Mouse (Mus musculus) CH12.LX (cell line): ENCODE data around the gene Xpr1. TPM values are rescaled to one million over a fixed set of nuclear protein-coding genes. Genes with fewer than 3 reads are reported as not detected.

Source experiments
- DNase-seq: peaks from one replicate; pipeline ENCODE4 v3.0.0-alpha.2; 2013; ENCODE audit errors: extremely low read depth
- H3K27ac ChIP-seq: 2 replicates; pipeline ENCODE4 v1.5.1; 2012; ENCODE audit warnings: low read depth, mild to moderate bottlenecking, control low read depth, moderate library complexity; ENCODE audit not compliant: insufficient read depth
- H3K27me3 ChIP-seq: replicated peaks from 2 replicates; pipeline ENCODE3; 2012; ENCODE audit warnings: inconsistent platforms
- H3K36me3 ChIP-seq, 2 experiments: replicated peaks in 1 of 2; 2 replicates each; pipeline versions ENCODE3 to v1.6.1; 2012; ENCODE audit warnings: inconsistent platforms in 1 of 2, low read length in 1 of 2, mild to moderate bottlenecking in 1 of 2, mixed read lengths in 1 of 2, moderate library complexity in 1 of 2; ENCODE audit not compliant: control insufficient read depth in 1 of 2, insufficient read depth in 1 of 2
- H3K4me1 ChIP-seq, 2 experiments: 2 replicates each; pipeline ENCODE4 v1.6.1; 2012; ENCODE audit warnings: inconsistent platforms in 1 of 2, moderate library complexity in 1 of 2; ENCODE audit not compliant: insufficient read depth in 2 of 2, control insufficient read depth in 1 of 2
- H3K4me2 ChIP-seq: 2 replicates; pipeline ENCODE4 v1.6.1; 2012; ENCODE audit warnings: low read depth, mild to moderate bottlenecking, control low read depth; ENCODE audit not compliant: poor library complexity, insufficient read depth, severe bottlenecking
- H3K4me3 ChIP-seq, 3 experiments: fragments of 150-350 bp in 1 of 3; sonication (generic) in 1 of 3; replicated peaks in 1 of 3; 2 replicates each; pipeline versions ENCODE3 to v1.5.1; 2011 to 2012; ENCODE audit warnings: low read depth in 2 of 3, low read length in 2 of 3, mild to moderate bottlenecking in 2 of 3, moderate library complexity in 2 of 3, control low read depth in 1 of 3, improper control_type of control experiment in 1 of 3, inconsistent platforms in 1 of 3, mixed read lengths in 1 of 3; ENCODE audit not compliant: poor library complexity in 1 of 3
- H3K79me2 ChIP-seq: replicated peaks from 2 replicates; pipeline ENCODE4 v1.6.1; 2012; ENCODE audit warnings: mild to moderate bottlenecking, moderate library complexity; ENCODE audit not compliant: control insufficient read depth, poor library complexity, insufficient read depth, severe bottlenecking; ENCODE audit errors: extremely low read depth
- H3K9ac ChIP-seq: 2 replicates; pipeline ENCODE4 v1.6.1; 2012; ENCODE audit warnings: low read depth, mild to moderate bottlenecking, control low read depth, moderate library complexity; ENCODE audit not compliant: insufficient read depth
- H3K9me3 ChIP-seq: replicated peaks from 2 replicates; pipeline ENCODE3; 2012; ENCODE audit warnings: low read length, inconsistent platforms, mixed read lengths
- CHD1 ChIP-seq: IDR thresholded peaks from 2 replicates; pipeline ENCODE4 v1.6.1; 2012; ENCODE audit warnings: low read depth, low read length, improper control_type of control experiment, inconsistent platforms
- CTCF ChIP-seq, 2 experiments: IDR thresholded peaks in 1 of 2; conservative IDR thresholded peaks in 1 of 2; 2 replicates each; pipeline ENCODE4 v1.5.1; 2011 to 2012; ENCODE audit warnings: low read depth in 2 of 2, low read length in 2 of 2, improper control_type of control experiment in 1 of 2, inconsistent platforms in 1 of 2, mild to moderate bottlenecking in 1 of 2, moderate library complexity in 1 of 2
- ELF1 ChIP-seq: IDR thresholded peaks from 2 replicates; pipeline ENCODE4 v1.6.1; 2014; ENCODE audit warnings: low read depth, mild to moderate bottlenecking, inconsistent platforms, low read length, improper control_type of control experiment
- EP300 ChIP-seq: IDR thresholded peaks from 2 replicates; pipeline ENCODE4 v1.6.1; 2011; ENCODE audit warnings: low read length, improper control_type of control experiment
- ETS1 ChIP-seq: conservative IDR thresholded peaks from 2 replicates; pipeline ENCODE4 v1.6.1; 2012; ENCODE audit warnings: low read depth, mild to moderate bottlenecking, inconsistent platforms, low read length, improper control_type of control experiment, moderate library complexity
- GABPA ChIP-seq: IDR thresholded peaks from 2 replicates; pipeline ENCODE4 v1.6.1; 2012; ENCODE audit warnings: low read depth, low read length, improper control_type of control experiment, inconsistent platforms; ENCODE audit not compliant: insufficient replicate concordance
- JUN ChIP-seq: IDR thresholded peaks from 2 replicates; pipeline ENCODE4 v1.6.1; 2011; ENCODE audit warnings: low read depth, mild to moderate bottlenecking, low read length, improper control_type of control experiment, moderate library complexity; ENCODE audit not compliant: insufficient read depth
- KAT2A ChIP-seq: IDR thresholded peaks from 2 replicates; pipeline ENCODE4 v1.6.1; 2012; ENCODE audit warnings: low read length, improper control_type of control experiment, inconsistent platforms; ENCODE audit not compliant: insufficient replicate concordance
- MYC ChIP-seq: IDR thresholded peaks from 2 replicates; pipeline ENCODE4 v1.6.1; 2011; ENCODE audit warnings: low read depth, mild to moderate bottlenecking, improper control_type of control experiment, low read length
- NRF1 ChIP-seq: IDR thresholded peaks from 2 replicates; pipeline ENCODE4 v1.6.1; 2014; ENCODE audit warnings: low read depth, mild to moderate bottlenecking, inconsistent platforms, low read length, improper control_type of control experiment, moderate library complexity
- SIN3A ChIP-seq: IDR thresholded peaks from 2 replicates; pipeline ENCODE4 v1.6.1; 2012; ENCODE audit warnings: low read length, improper control_type of control experiment, inconsistent platforms
- TBP ChIP-seq: conservative IDR thresholded peaks from 2 replicates; pipeline ENCODE4 v1.6.1; 2011; ENCODE audit warnings: low read depth, low read length, improper control_type of control experiment
- ZKSCAN1 ChIP-seq: IDR thresholded peaks from 2 replicates; pipeline ENCODE4 v1.6.1; 2012; ENCODE audit warnings: low read depth, inconsistent platforms, low read length, improper control_type of control experiment, borderline replicate concordance
- dilution Hi-C: fragments of 300-500 bp; cut with MboI; formaldehyde crosslinking; loops from 2 replicates; pipeline ENCODE4 v1.14.3; 2020; ENCODE audit warnings: low sequenced_read_pairs; ENCODE audit not compliant: extremely low pct_unique_long_range_greater_than_20kb, extremely low pct_ligation_motif_present
- in situ Hi-C: fragments of 300-500 bp; cut with MboI; formaldehyde crosslinking; loops from 3 replicates; pipeline ENCODE4 v1.14.3; 2019; ENCODE audit warnings: low sequenced_read_pairs, low pct_ligation_motif_present, low pct_unique_long_range_greater_than_20kb, mixed read lengths
- polyA plus RNA-seq: library from polyadenylated mRNA; unstranded; fragments of >175 nt; gene quantifications from 2 replicates; pipeline ENCODE4 v1.2.1, GENCODE M21; 2012; ENCODE audit warnings: low read depth; ENCODE audit not compliant: insufficient read length
- total RNA-seq, 2 experiments: library from RNA; depleted of rRNA; stranded (reverse); fragments of 300-350 nt in 1 of 2; fragments of >200 nt in 1 of 2; gene quantifications; 2 replicates each; pipeline ENCODE4 v1.2.3; 2012 to 2014

Xpr1 gene
- total and polyA plus RNA-seq, 3 experiments: 7.7 to 13.1 (median 9.6) TPM

GRCm38 (mm10) chr1:155247441-155247840 lies 169.8 kb downstream of the Xpr1 start:
- H3K27me3 ChIP-seq: no peaks in the 10 kb centered on the region
- no peak for DNase-seq

GRCm38 (mm10) chr1:155245516-155245915 lies 171.7 kb downstream of the Xpr1 start:
- no peak for DNase-seq
- no peak overlapping the region for H3K9ac ChIP-seq
- H3K36me3 ChIP-seq: no peaks in the 10 kb centered on the region
- peaks cover 4 to 7% of the 10 kb centered on the region in 2 experiments; a peak in 3 of 4 replicates for H3K4me1 ChIP-seq
- H3K79me2 ChIP-seq: no peaks in the 10 kb centered on the region
- H3K9me3 ChIP-seq: peaks cover 3% of the 10 kb centered on the region
- no peak overlapping the region for H3K4me3 ChIP-seq
- no peaks in the 10 kb centered on the region for H3K27me3 ChIP-seq
- in situ Hi-C loops: no loop called here
- H3K27ac ChIP-seq: no peak overlapping the region
- no peak overlapping the region for H3K4me2 ChIP-seq
- dilution Hi-C loops: no loop called here
- TF ChIP-seq ETS1 (no peak), JUN (no peak), ZKSCAN1 (no peak), TBP (no peak), CTCF (conservative IDR thresholded peaks at IDR 0.05 in 1 of 2, IDR thresholded peaks at IDR 0.05 in 1 of 2; ENCODE audit: low read depth in 2 of 2, low read length in 2 of 2) (no peak)

More at GRCm38 (mm10) chr1:155247441-155247840, 169.8 kb downstream of the Xpr1 start:
- Histone ChIP-seq H3K36me3 (no peaks in the 10 kb centered on the region), H3K4me3 (no peak overlapping the region)
- TF ChIP-seq CHD1 (no peak), NRF1 (no peak), KAT2A (no peak), ELF1 (no peak), SIN3A (no peak)
- TF ChIP-seq, all 38 proteins: peak for 0
- dilution Hi-C loops: no loop called here
- Histone ChIP-seq H3K79me2 (no peaks in the 10 kb centered on the region), H3K9ac (no peak overlapping the region), H3K4me2 (no peak overlapping the region), H3K4me1 (peaks cover 4 to 7% of the 10 kb centered on the region in 2 experiments; a peak in 3 of 4 replicates), H3K27ac (no peak overlapping the region), H3K9me3 (peaks cover 3% of the 10 kb centered on the region)
- in situ Hi-C loops: no loop called here

- dilution Hi-C loops: no loop called here
- H3K4me3 ChIP-seq: no peak overlapping the region
- in situ Hi-C loops: no loop called here
- no peak overlapping the region for H3K27ac ChIP-seq
- no peak overlapping the region for H3K4me2 ChIP-seq
- no peaks in the 10 kb centered on the region for H3K79me2 ChIP-seq
- H3K27me3 ChIP-seq: no peaks in the 10 kb centered on the region
- no peak for TF ChIP-seq MYC
- no peak for TF ChIP-seq EP300
- no peak for TF ChIP-seq GABPA
- no peak for DNase-seq
- H3K9ac ChIP-seq: no peak overlapping the region
- H3K9me3 ChIP-seq: peaks cover 3% of the 10 kb centered on the region
- no peaks in the 10 kb centered on the region for H3K36me3 ChIP-seq
- H3K4me1 ChIP-seq: peaks cover 4 to 7% of the 10 kb centered on the region in 2 experiments; a peak in 3 of 4 replicates
These were observed 172.4 kb downstream of the Xpr1 start for GRCm38 (mm10) chr1:155244771-155245211.
